Mouse (Mus musculus) MEL (cell line): ENCODE results near the gene Stam2. TPM values are rescaled to one million over a fixed set of nuclear protein-coding genes. Genes with fewer than 3 reads are reported as not detected.

Source experiments
- DNase-seq: peaks from one replicate; pipeline ENCODE4 v3.0.0; 2011; ENCODE audit warnings: low read depth, low spot score
- H3K27ac ChIP-seq: 2 replicates; pipeline ENCODE4 v1.5.1; 2012; ENCODE audit warnings: low read depth, mild to moderate bottlenecking, control low read depth, low read length, moderate library complexity; ENCODE audit not compliant: control insufficient read depth
- H3K27me3 ChIP-seq, 2 experiments: fragments of 150-350 bp in 1 of 2; sonication (generic) in 1 of 2; 2 replicates each; pipeline ENCODE4 v1.6.1; 2012; ENCODE audit warnings: low read length in 2 of 2, mild to moderate bottlenecking in 2 of 2, improper control_type of control experiment in 1 of 2, moderate library complexity in 1 of 2; ENCODE audit not compliant: insufficient read depth in 2 of 2, control insufficient read depth in 1 of 2
- H3K36me3 ChIP-seq, 2 experiments: 2 replicates each; pipeline ENCODE4 v1.6.1; 2012 to 2014; ENCODE audit warnings: low read length in 2 of 2, improper control_type of control experiment in 1 of 2, inconsistent platforms in 1 of 2, mild to moderate bottlenecking in 1 of 2; ENCODE audit not compliant: insufficient read depth in 2 of 2, control insufficient read depth in 1 of 2
- H3K4me1 ChIP-seq, 2 experiments: fragments of 150-350 bp in 1 of 2; sonication (generic) in 1 of 2; 2 replicates each; pipeline ENCODE4 v1.6.1; 2012; ENCODE audit warnings: low read length in 2 of 2, improper control_type of control experiment in 1 of 2, mild to moderate bottlenecking in 1 of 2; ENCODE audit not compliant: insufficient read depth in 2 of 2, control insufficient read depth in 1 of 2
- H3K4me3 ChIP-seq, 2 experiments: fragments of 150-350 bp in 1 of 2; sonication (generic) in 1 of 2; 2 replicates each; pipeline ENCODE4 v1.5.1; 2012; ENCODE audit warnings: low read depth in 2 of 2, low read length in 2 of 2, mild to moderate bottlenecking in 2 of 2, moderate library complexity in 2 of 2, control low read depth in 1 of 2, improper control_type of control experiment in 1 of 2; ENCODE audit not compliant: control insufficient read depth in 1 of 2, insufficient read depth in 1 of 2
- H3K79me2 ChIP-seq: 2 replicates; pipeline ENCODE4 v1.6.1; 2012; ENCODE audit warnings: mild to moderate bottlenecking, low read length, moderate library complexity; ENCODE audit not compliant: control insufficient read depth, poor library complexity, insufficient read depth
- H3K9ac ChIP-seq: 2 replicates; pipeline ENCODE4 v1.6.1; 2012; ENCODE audit warnings: low read depth, mild to moderate bottlenecking, control low read depth, low read length, moderate library complexity; ENCODE audit not compliant: control insufficient read depth, poor library complexity, severe bottlenecking
- H3K9me3 ChIP-seq: fragments of 150-350 bp; sonication (generic); replicated peaks from 2 replicates; pipeline ENCODE4 v1.6.1; 2012; ENCODE audit warnings: mild to moderate bottlenecking, low read length, improper control_type of control experiment, moderate library complexity; ENCODE audit not compliant: insufficient read depth
- BHLHE40 ChIP-seq: IDR thresholded peaks from 2 replicates; pipeline ENCODE4 v1.6.1; 2012; ENCODE audit warnings: low read depth, mild to moderate bottlenecking, inconsistent platforms, low read length, improper control_type of control experiment, borderline replicate concordance
- CHD1 ChIP-seq: IDR thresholded peaks from 2 replicates; pipeline ENCODE4 v1.6.1; 2012; ENCODE audit warnings: low read depth, mild to moderate bottlenecking, inconsistent platforms, low read length, improper control_type of control experiment
- CTCF ChIP-seq, 3 experiments: IDR thresholded peaks in 2 of 3; conservative IDR thresholded peaks in 1 of 3; 2 replicates each; pipeline ENCODE4 v1.5.1; 2011 to 2012; ENCODE audit warnings: low read length in 3 of 3, low read depth in 2 of 3, mild to moderate bottlenecking in 2 of 3, improper control_type of control experiment in 1 of 3, inconsistent platforms in 1 of 3, mixed read lengths in 1 of 3, moderate library complexity in 1 of 3; ENCODE audit not compliant: control insufficient read depth in 1 of 3, insufficient read depth in 1 of 3, poor library complexity in 1 of 3, severe bottlenecking in 1 of 3
- E2F4 ChIP-seq: IDR thresholded peaks from 2 replicates; pipeline ENCODE4 v1.6.1; 2011; ENCODE audit warnings: low read depth, low read length, improper control_type of control experiment, borderline replicate concordance
- ELF1 ChIP-seq: IDR thresholded peaks from 2 replicates; pipeline ENCODE4 v1.6.1; 2014; ENCODE audit warnings: low read depth, mild to moderate bottlenecking, inconsistent platforms, low read length, improper control_type of control experiment, moderate library complexity
- GABPA ChIP-seq: IDR thresholded peaks from 2 replicates; pipeline ENCODE4 v1.6.1; 2012; ENCODE audit warnings: low read depth, mild to moderate bottlenecking, inconsistent platforms, low read length, improper control_type of control experiment, moderate library complexity
- GATA1 ChIP-seq: IDR thresholded peaks from 2 replicates; pipeline ENCODE4 v1.6.1; 2011; ENCODE audit warnings: low read depth, low read length, improper control_type of control experiment
- HCFC1 ChIP-seq: IDR thresholded peaks from 2 replicates; pipeline ENCODE4 v1.6.1; 2012; ENCODE audit warnings: low read depth, mild to moderate bottlenecking, inconsistent platforms, low read length, improper control_type of control experiment, moderate library complexity
- JUND ChIP-seq: IDR thresholded peaks from 2 replicates; pipeline ENCODE4 v1.6.1; 2011; ENCODE audit warnings: low read depth, mild to moderate bottlenecking, improper control_type of control experiment, low read length
- KAT2A ChIP-seq: conservative IDR thresholded peaks from 2 replicates; pipeline ENCODE4 v1.6.1; 2012; ENCODE audit warnings: low read depth, low read length, improper control_type of control experiment, inconsistent platforms
- MAFK ChIP-seq: IDR thresholded peaks from 2 replicates; pipeline ENCODE4 v1.6.1; 2011; ENCODE audit warnings: low read depth, mild to moderate bottlenecking, low read length, improper control_type of control experiment, borderline replicate concordance
- MYB ChIP-seq: IDR thresholded peaks from 2 replicates; pipeline ENCODE4 v1.6.1; 2011; ENCODE audit warnings: mild to moderate bottlenecking, low read depth, low read length, improper control_type of control experiment
- POLR2A ChIP-seq, 2 experiments: IDR thresholded peaks; 2 replicates each; pipeline ENCODE4 v1.6.1; 2011 to 2012; ENCODE audit warnings: low read length in 2 of 2, mild to moderate bottlenecking in 2 of 2, control low read depth in 1 of 2, improper control_type of control experiment in 1 of 2, low read depth in 1 of 2, moderate library complexity in 1 of 2; ENCODE audit not compliant: control insufficient read depth in 1 of 2, insufficient read depth in 1 of 2, poor library complexity in 1 of 2
- POLR2AphosphoS5 ChIP-seq: IDR thresholded peaks from 2 replicates; pipeline ENCODE4 v1.6.1; 2012; ENCODE audit warnings: low read depth, borderline replicate concordance, mild to moderate bottlenecking, inconsistent platforms, low read length, moderate library complexity, mixed read lengths
- RCOR1 ChIP-seq: IDR thresholded peaks from 2 replicates; pipeline ENCODE4 v1.6.1; 2012; ENCODE audit warnings: low read depth, mild to moderate bottlenecking, inconsistent platforms, low read length, improper control_type of control experiment
- SIN3A ChIP-seq: IDR thresholded peaks from 2 replicates; pipeline ENCODE4 v1.6.1; 2012; ENCODE audit warnings: low read length, improper control_type of control experiment, inconsistent platforms
- SMC3 ChIP-seq: IDR thresholded peaks from 2 replicates; pipeline ENCODE4 v1.6.1; 2011; ENCODE audit warnings: low read depth, low read length, improper control_type of control experiment
- TCF12 ChIP-seq: IDR thresholded peaks from 2 replicates; pipeline ENCODE4 v1.6.1; 2014; ENCODE audit warnings: low read depth, mild to moderate bottlenecking, inconsistent platforms, low read length, improper control_type of control experiment, moderate library complexity
- UBTF ChIP-seq: IDR thresholded peaks from 2 replicates; pipeline ENCODE4 v1.6.1; 2012; ENCODE audit warnings: low read depth, mild to moderate bottlenecking, inconsistent platforms, low read length, improper control_type of control experiment, moderate library complexity, borderline replicate concordance; ENCODE audit not compliant: insufficient read depth
- USF2 ChIP-seq, 2 experiments: IDR thresholded peaks; 2 replicates each; pipeline ENCODE4 v1.6.1; 2011 to 2012; ENCODE audit warnings: improper control_type of control experiment in 2 of 2, low read length in 2 of 2, borderline replicate concordance in 1 of 2, inconsistent platforms in 1 of 2, low read depth in 1 of 2, mild to moderate bottlenecking in 1 of 2; ENCODE audit not compliant: insufficient read depth in 1 of 2
- ZC3H11A ChIP-seq: IDR thresholded peaks from 2 replicates; pipeline ENCODE4 v1.6.1; 2012; ENCODE audit warnings: low read depth, mild to moderate bottlenecking, inconsistent platforms, low read length, improper control_type of control experiment
- ZKSCAN1 ChIP-seq: IDR thresholded peaks from 2 replicates; pipeline ENCODE4 v1.6.1; 2012; ENCODE audit warnings: low read depth, mild to moderate bottlenecking, inconsistent platforms, low read length, improper control_type of control experiment, moderate library complexity
- ZMIZ1 ChIP-seq: IDR thresholded peaks from 2 replicates; pipeline ENCODE4 v1.6.1; 2012; ENCODE audit warnings: low read depth, mild to moderate bottlenecking, inconsistent platforms, low read length, improper control_type of control experiment, moderate library complexity
- ZNF384 ChIP-seq: IDR thresholded peaks from 2 replicates; pipeline ENCODE4 v1.6.1; 2012; ENCODE audit warnings: low read depth, mild to moderate bottlenecking, inconsistent platforms, low read length, improper control_type of control experiment
- polyA plus RNA-seq, 2 experiments: library from polyadenylated mRNA; stranded (reverse) in 1 of 2; unstranded in 1 of 2; fragments of >175 nt in 1 of 2; fragments of >200 nt in 1 of 2; gene quantifications; 2 replicates each; pipeline versions ENCODE4 v1.2.1 to v1.2.4; 2012; ENCODE audit warnings: low replicate concordance in 2 of 2, low read depth in 1 of 2; ENCODE audit not compliant: insufficient read length in 2 of 2, insufficient read depth in 1 of 2, missing spikeins in 1 of 2
- total RNA-seq: library from RNA; depleted of rRNA; stranded (reverse); fragments of 300-350 nt; gene quantifications from 2 replicates; pipeline ENCODE4 v1.2.3, GENCODE M21; 2012

The Stam2 gene
- total and polyA plus RNA-seq, 3 experiments = 8.9 to 11.5 TPM; not detected in 1

GRCm38 (mm10) chr2:52654541-52654940 lies 87.5 kb downstream of the Stam2 start:
- H3K9ac ChIP-seq = no peak overlapping the region
- no peaks in the 10 kb centered on the region for H3K79me2 ChIP-seq
- no peaks in the 10 kb centered on the region for H3K4me1 ChIP-seq
- no peak for DNase-seq
- no peaks in the 10 kb centered on the region for H3K36me3 ChIP-seq
- no peak overlapping the region for H3K4me3 ChIP-seq
- no peak overlapping the region for H3K27ac ChIP-seq
- TF ChIP-seq ZMIZ1 (no peak), CHD1 (no peak), ZKSCAN1 (no peak), GATA1 (no peak), MAFK (no peak), POLR2AphosphoS5 (no peak), RCOR1 (no peak), UBTF (no peak), TCF12 (no peak), KAT2A (no peak), SMC3 (no peak), JUND (no peak), HCFC1 (no peak), BHLHE40 (no peak), USF2 (IDR thresholded peaks at IDR 0.05; ENCODE audit: borderline replicate concordance in 1 of 2, insufficient read depth in 1 of 2, low read depth in 1 of 2, low read length in 2 of 2) (no peak), SIN3A (no peak), POLR2A (IDR thresholded peaks at IDR 0.05; ENCODE audit: control insufficient read depth in 1 of 2, insufficient read depth in 1 of 2, low read depth in 1 of 2, low read length in 2 of 2, poor library complexity in 1 of 2) (no peak), GABPA (no peak), ZNF384 (no peak), MYB (no peak)
- H3K27me3 ChIP-seq = peaks cover 0 to 3% of the 10 kb centered on the region in 2 experiments; a peak in 2 of 4 replicates
- no peaks in the 10 kb centered on the region for H3K9me3 ChIP-seq

GRCm38 (mm10) chr2:52651547-52651946 lies 90.5 kb downstream of the Stam2 start:
- no peaks in the 10 kb centered on the region for H3K9me3 ChIP-seq

More at GRCm38 (mm10) chr2:52651547-52651946, 90.5 kb downstream of the Stam2 start:
- no peak overlapping the region for H3K4me3 ChIP-seq
- no peak overlapping the region for H3K27ac ChIP-seq
- H3K9ac ChIP-seq = no peak overlapping the region
- no peak for DNase-seq
- TF ChIP-seq POLR2A (IDR thresholded peaks at IDR 0.05; ENCODE audit: control insufficient read depth in 1 of 2, insufficient read depth in 1 of 2, low read depth in 1 of 2, low read length in 2 of 2, poor library complexity in 1 of 2) (no peak), MAFK (no peak), MYB (no peak), ZC3H11A (no peak), SMC3 (no peak), POLR2AphosphoS5 (no peak), HCFC1 (no peak), ZMIZ1 (no peak), CTCF (IDR thresholded peaks at IDR 0.05 in 2 of 3, conservative IDR thresholded peaks at IDR 0.05 in 1 of 3; ENCODE audit: control insufficient read depth in 1 of 3, insufficient read depth in 1 of 3, low read depth in 2 of 3, low read length in 3 of 3, poor library complexity in 1 of 3, severe bottlenecking in 1 of 3) (no peak), USF2 (IDR thresholded peaks at IDR 0.05; ENCODE audit: borderline replicate concordance in 1 of 2, insufficient read depth in 1 of 2, low read depth in 1 of 2, low read length in 2 of 2) (no peak), TCF12 (no peak), CHD1 (no peak), GABPA (no peak), BHLHE40 (no peak), E2F4 (no peak), ELF1 (no peak)
- H3K4me1 ChIP-seq = no peaks in the 10 kb centered on the region
- peaks cover 0 to 3% of the 10 kb centered on the region in 2 experiments; a peak in 2 of 4 replicates for H3K27me3 ChIP-seq
- H3K79me2 ChIP-seq = no peaks in the 10 kb centered on the region
- no peaks in the 10 kb centered on the region for H3K36me3 ChIP-seq
